Mouse (Mus musculus) olfactory bulb, adult 2 months (tissue): ENCODE results near the gene Mdh2. TPM values are rescaled to one million over a fixed set of nuclear protein-coding genes. Genes with fewer than 3 reads are reported as not detected.

Experiments used
- H3K27ac ChIP-seq: fragments of 200-500 bp; 2 replicates; pipeline ENCODE4 v1.5.1; 2012; ENCODE audit warnings: low read depth, low read length; ENCODE audit not compliant: insufficient read depth
- H3K4me1 ChIP-seq: fragments of 200-500 bp; 2 replicates; pipeline ENCODE4 v1.6.1; 2012; ENCODE audit warnings: low read length; ENCODE audit not compliant: control insufficient read depth, insufficient read depth
- H3K4me3 ChIP-seq: fragments of 200-500 bp; 2 replicates; pipeline ENCODE4 v1.5.1; 2012; ENCODE audit warnings: mild to moderate bottlenecking, low read depth, low read length, moderate library complexity; ENCODE audit not compliant: insufficient read depth
- CTCF ChIP-seq: fragments of 200-500 bp; IDR thresholded peaks from 2 replicates; pipeline ENCODE4 v1.5.1; 2012; ENCODE audit warnings: low read depth, mild to moderate bottlenecking, low read length, moderate library complexity; ENCODE audit not compliant: insufficient read depth
- POLR2A ChIP-seq: fragments of 200-500 bp; IDR thresholded peaks from 2 replicates; pipeline ENCODE4 v1.6.1; 2012; ENCODE audit warnings: mild to moderate bottlenecking, low read depth, low read length, moderate library complexity; ENCODE audit not compliant: insufficient read depth
- WGBS: fragments of 180-500 bp; shearing (Covaris S2); methylation state at CpG from one replicate; pipeline ENCODE4 v1.1.7; 2018; 5-methylcytosine and 5-hydroxymethylcytosine counted together
- polyA plus RNA-seq: library from polyadenylated mRNA; stranded (reverse); fragments of >200 nt; gene quantifications from 2 replicates; pipeline ENCODE4 v1.2.4, GENCODE M21; 2012; ENCODE audit warnings: low replicate concordance; ENCODE audit not compliant: missing spikeins, insufficient read depth, insufficient read length

The Mdh2 gene
- polyA plus RNA-seq, 1 experiment, result 359 TPM

GRCm38 (mm10) chr5:135737154-135737553 is 41.1 kb upstream of the Mdh2 start:
- H3K27ac ChIP-seq, result no peak overlapping the region
- no peaks in the 10 kb centered on the region for H3K4me1 ChIP-seq
- no peak overlapping the region for H3K4me3 ChIP-seq
- 83% methylated on average over 7 of the region's 7 CpGs for WGBS
- peak; percentile 46; the same call in 1 of the 2 replicates for TF ChIP-seq CTCF
- TF ChIP-seq POLR2A, result no peak

GRCm38 (mm10) chr5:135738266-135738665 is 40.0 kb upstream of the Mdh2 start:
- 38% methylated on average over 6 of the region's 6 CpGs for WGBS
- no peak overlapping the region for H3K4me3 ChIP-seq
- TF ChIP-seq CTCF, result no peak
- TF ChIP-seq POLR2A, result no peak
- peaks cover 1% of the 10 kb centered on the region for H3K4me1 ChIP-seq
- no peak overlapping the region for H3K27ac ChIP-seq

GRCm38 (mm10) chr5:135742156-135742555 is 36.1 kb upstream of the Mdh2 start:
- 68% methylated on average over 10 of the region's 10 CpGs for WGBS
- Histone ChIP-seq H3K4me3 (no peak overlapping the region), H3K4me1 (peaks cover 8% of the 10 kb centered on the region), H3K27ac (no peak overlapping the region)
- TF ChIP-seq CTCF (no peak), POLR2A (no peak)

- 27% methylated on average over 18 of the region's 18 CpGs for WGBS
- H3K27ac ChIP-seq, result no peak overlapping the region
- H3K4me1 ChIP-seq, result peaks cover 8% of the 10 kb centered on the region
- H3K4me3 ChIP-seq, result peak overlapping the region; percentile 66
- no peak for TF ChIP-seq CTCF
- TF ChIP-seq POLR2A, result no peak
These were observed 35.1 kb upstream of the Mdh2 start for GRCm38 (mm10) chr5:135742941-135743740.

- TF ChIP-seq CTCF (no peak), POLR2A (peak; percentile 71)
- no peak within 1 kb of the TSS for H3K27ac ChIP-seq
These were observed 34.3 kb upstream of the Mdh2 start, which contains the start of gene Tmem120a for GRCm38 (mm10) chr5:135743741-135744609. Tmem120a (minus strand) TSS chr5:135744448.

GRCm38 (mm10) chr5:135744742-135745141 is 33.5 kb upstream of the Mdh2 start:
- TF ChIP-seq POLR2A, result no peak
- no peak for TF ChIP-seq CTCF
- H3K4me3 ChIP-seq, result peak overlapping the region; percentile 66
- H3K27ac ChIP-seq, result no peak overlapping the region
- H3K4me1 ChIP-seq, result peaks cover 8% of the 10 kb centered on the region
- WGBS, result 19% methylated on average over 12 of the region's 12 CpGs

More at GRCm38 (mm10) chr5:135743741-135744609, 34.3 kb upstream of the Mdh2 start, which contains the start of gene Tmem120a:
- Histone ChIP-seq H3K4me3 (peak within 1 kb of the TSS; percentile 66), H3K4me1 (peaks cover 8% of the 10 kb centered on the region)
- WGBS, result under 1% methylated on average over 60 of the region's 60 CpGs

- Histone ChIP-seq H3K4me3 (no peak overlapping the region), H3K4me1 (no peaks in the 10 kb centered on the region), H3K27ac (no peak overlapping the region)
- TF ChIP-seq POLR2A (no peak), CTCF (no peak)
- 64% methylated on average over 1 of the region's 1 CpGs for WGBS
These were observed 27.2 kb upstream of the Mdh2 start for GRCm38 (mm10) chr5:135751041-135751440.

GRCm38 (mm10) chr5:135751595-135751994 is 26.7 kb upstream of the Mdh2 start:
- Histone ChIP-seq H3K4me3 (no peak overlapping the region), H3K27ac (no peak overlapping the region), H3K4me1 (no peaks in the 10 kb centered on the region)
- 74% methylated on average over 2 of the region's 2 CpGs for WGBS
- TF ChIP-seq POLR2A, result no peak
- no peak for TF ChIP-seq CTCF
